Mouse (Mus musculus): ENCODE data around the gene Agmat.

DNA sequence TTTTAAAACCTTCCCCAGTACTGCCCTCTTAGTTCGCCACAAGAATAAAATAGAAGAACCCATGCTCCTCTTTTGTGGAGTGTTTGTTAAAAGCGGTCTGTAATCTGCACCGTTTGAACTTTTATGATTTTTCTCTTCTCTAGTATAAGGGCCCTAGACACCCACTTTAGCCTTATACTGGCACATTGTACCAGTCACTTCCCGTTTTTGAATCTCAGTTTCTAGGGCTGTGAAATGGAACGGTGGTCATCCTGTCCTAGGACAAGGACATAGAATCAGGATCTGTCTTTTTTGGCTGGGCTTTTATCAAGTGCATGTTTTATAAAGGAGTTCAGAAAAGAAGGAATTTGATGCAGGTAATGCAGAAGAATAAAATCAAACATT lies 47.7 kb downstream of the Agmat start:
- TF ChIP-seq CTCF (IDR thresholded peaks at IDR 0.05; ENCODE audit: control insufficient read depth, insufficient read depth, insufficient read length): no peak
- TF ChIP-seq MAX (IDR thresholded peaks at IDR 0.05): no peak

All from C2C12 (cell line).